Mouse (Mus musculus) hindbrain, embryonic 11.5 days (tissue): Measurements from ENCODE around the gene Sprn. TPM values are rescaled to one million over a fixed set of nuclear protein-coding genes. Genes with fewer than 3 reads are reported as not detected.
A peak's percentile ranks its signal among the peaks of the same experiment; 100 is the strongest.

Source experiments
- ATAC-seq: fragments of 200-750 bp; cut with Nextera tagmentation; 2 replicates; pipeline ENCODE4 v1.8.0; 2017; ENCODE audit warnings: mild to moderate bottlenecking, moderate TSS enrichment, moderate library complexity; ENCODE audit not compliant: low FRiP score
- DNase-seq: peaks from one replicate; pipeline ENCODE4 v3.0.0-alpha.2; 2015; ENCODE audit warnings: low spot score
- H3K27ac ChIP-seq: fragments of 300-500 bp; sonication (generic); 2 replicates; pipeline ENCODE4 v1.5.1; 2014; ENCODE audit warnings: mild to moderate bottlenecking, low read depth, low read length
- H3K27me3 ChIP-seq: fragments of 300-500 bp; sonication (generic); 2 replicates; pipeline ENCODE4 v1.6.1; 2014; ENCODE audit warnings: mild to moderate bottlenecking, low read length, moderate library complexity, mixed read lengths; ENCODE audit not compliant: control insufficient read depth, insufficient read depth
- H3K36me3 ChIP-seq: fragments of 300-500 bp; sonication (generic); 2 replicates; pipeline ENCODE4 v1.6.1; 2014; ENCODE audit warnings: mild to moderate bottlenecking, low read length, moderate library complexity, mixed read lengths; ENCODE audit not compliant: control insufficient read depth, insufficient read depth
- H3K4me1 ChIP-seq: fragments of 300-500 bp; sonication (generic); replicated peaks from 2 replicates; pipeline ENCODE4 v1.6.1; 2014; ENCODE audit warnings: low read length, mixed read lengths; ENCODE audit not compliant: control insufficient read depth, insufficient read depth
- H3K4me2 ChIP-seq: fragments of 300-500 bp; sonication (generic); replicated peaks from 2 replicates; pipeline ENCODE4 v1.6.1; 2014; ENCODE audit warnings: mild to moderate bottlenecking, low read depth, low read length
- H3K4me3 ChIP-seq: fragments of 300-500 bp; sonication (generic); 2 replicates; pipeline ENCODE4 v1.5.1; 2014; ENCODE audit warnings: low read depth, low read length
- H3K9ac ChIP-seq: fragments of 300-500 bp; sonication (generic); 2 replicates; pipeline ENCODE4 v1.6.1; 2014; ENCODE audit warnings: low read depth, low read length
- H3K9me3 ChIP-seq: fragments of 300-500 bp; sonication (generic); 2 replicates; pipeline ENCODE4 v1.6.1; 2016; ENCODE audit warnings: low read length; ENCODE audit not compliant: control insufficient read depth
- WGBS: fragments of 180-500 bp; shearing (Covaris S2); extraction: QIAGEN DNeasy Blood & Tissue Kit; methylation state at CpG from one replicate; pipeline ENCODE4 v1.1.7; 2014; 5-methylcytosine and 5-hydroxymethylcytosine counted together
- polyA plus RNA-seq: library from polyadenylated mRNA; unstranded; fragments of >200 nt; fragmentation: Nextera tagmentation; extraction: Ambion mirVana; gene quantifications from 2 replicates; pipeline ENCODE4 v1.2.1, GENCODE M21; 2014

Sprn gene
- 0.94 and 1.9 TPM in 2 replicates for polyA plus RNA-seq

GRCm38 (mm10) chr7:140154218-140154927, at the start of gene Sprn:
Gene Sprn (minus strand): TSS chr7:140154877.
- ATAC-seq (peak; percentile 82), DNase-seq (peak; percentile 53)
- H3K27me3 ChIP-seq, result peaks cover 15% of the 10 kb centered on the region
- peak within 1 kb of the TSS; percentile 61 for H3K4me2 ChIP-seq
- H3K27ac ChIP-seq, result peak within 1 kb of the TSS; percentile 42; the same call in 1 of the 2 replicates
- peaks cover 5% of the 10 kb centered on the region; the same call in 1 of the 2 replicates for H3K4me1 ChIP-seq
- WGBS, result 2% methylated on average over 25 of the region's 28 CpGs
- no peaks in the 10 kb centered on the region for H3K9me3 ChIP-seq
- no peaks in the 10 kb centered on the region for H3K36me3 ChIP-seq
- H3K9ac ChIP-seq, result peak within 1 kb of the TSS; percentile 56
- peak within 1 kb of the TSS; percentile 27 for H3K4me3 ChIP-seq

- no peaks in the 10 kb centered on the region for H3K36me3 ChIP-seq
- H3K9me3 ChIP-seq, result no peaks in the 10 kb centered on the region
- no peaks in the 10 kb centered on the region for H3K27me3 ChIP-seq
- no peaks in the 10 kb centered on the region for H3K4me1 ChIP-seq
- 91% methylated on average over 4 of the region's 4 CpGs for WGBS
- ATAC-seq (no peak), DNase-seq (no peak)
- no peak overlapping the region for H3K4me2 ChIP-seq
- H3K9ac ChIP-seq, result no peak overlapping the region
- no peak overlapping the region for H3K4me3 ChIP-seq
- no peak overlapping the region for H3K27ac ChIP-seq
Measured at GRCm38 (mm10) chr7:140201090-140201489, 46.4 kb upstream of the Sprn start.

- no peak overlapping the region for H3K4me2 ChIP-seq
- H3K27ac ChIP-seq, result no peak overlapping the region
- H3K36me3 ChIP-seq, result no peaks in the 10 kb centered on the region
- H3K4me3 ChIP-seq, result no peak overlapping the region
- DNase-seq (no peak), ATAC-seq (no peak)
- no peak overlapping the region for H3K9ac ChIP-seq
- H3K9me3 ChIP-seq, result no peaks in the 10 kb centered on the region
- H3K27me3 ChIP-seq, result no peaks in the 10 kb centered on the region
- WGBS, result 85% methylated on average over 8 of the region's 8 CpGs
- H3K4me1 ChIP-seq, result no peaks in the 10 kb centered on the region
Measured at GRCm38 (mm10) chr7:140196002-140196401, 41.3 kb upstream of the Sprn start.

GRCm38 (mm10) chr7:140194031-140194430, 39.4 kb upstream of the Sprn start:
- no peak for ATAC-seq
- 95% methylated on average over 4 of the region's 4 CpGs for WGBS

GRCm38 (mm10) chr7:140192851-140193250, 38.2 kb upstream of the Sprn start:
- ATAC-seq, result no peak

More at GRCm38 (mm10) chr7:140194031-140194430, 39.4 kb upstream of the Sprn start:
- H3K27ac ChIP-seq, result no peak overlapping the region
- no peak overlapping the region for H3K9ac ChIP-seq
- H3K27me3 ChIP-seq, result no peaks in the 10 kb centered on the region
- no peaks in the 10 kb centered on the region for H3K36me3 ChIP-seq
- H3K9me3 ChIP-seq, result no peaks in the 10 kb centered on the region
- no peak overlapping the region for H3K4me2 ChIP-seq
- no peak for DNase-seq
- H3K4me1 ChIP-seq, result no peaks in the 10 kb centered on the region
- no peak overlapping the region for H3K4me3 ChIP-seq

GRCm38 (mm10) chr7:140192445-140192844, 37.8 kb upstream of the Sprn start:
- DNase-seq (no peak), ATAC-seq (no peak)
- WGBS, result 50% methylated on average over 2 of the region's 2 CpGs
- no peak overlapping the region for H3K4me2 ChIP-seq
- H3K4me1 ChIP-seq, result no peaks in the 10 kb centered on the region
- H3K27ac ChIP-seq, result no peak overlapping the region
- H3K9me3 ChIP-seq, result no peaks in the 10 kb centered on the region
- no peaks in the 10 kb centered on the region for H3K36me3 ChIP-seq
- H3K4me3 ChIP-seq, result no peak overlapping the region
- no peaks in the 10 kb centered on the region for H3K27me3 ChIP-seq
- H3K9ac ChIP-seq, result no peak overlapping the region

More at GRCm38 (mm10) chr7:140192851-140193250, 38.2 kb upstream of the Sprn start:
- DNase-seq, result no peak
- no peak overlapping the region for H3K27ac ChIP-seq
- no peaks in the 10 kb centered on the region for H3K4me1 ChIP-seq
- H3K4me2 ChIP-seq, result no peak overlapping the region
- no peaks in the 10 kb centered on the region for H3K9me3 ChIP-seq
- WGBS, result 91% methylated on average over 2 of the region's 2 CpGs
- H3K9ac ChIP-seq, result no peak overlapping the region
- no peaks in the 10 kb centered on the region for H3K36me3 ChIP-seq
- no peak overlapping the region for H3K4me3 ChIP-seq
- H3K27me3 ChIP-seq, result no peaks in the 10 kb centered on the region

- DNase-seq, result no peak
- Histone ChIP-seq H3K4me1 (no peaks in the 10 kb centered on the region), H3K4me2 (no peak overlapping the region), H3K9me3 (no peaks in the 10 kb centered on the region), H3K27me3 (no peaks in the 10 kb centered on the region), H3K4me3 (no peak overlapping the region), H3K27ac (no peak overlapping the region), H3K9ac (no peak overlapping the region), H3K36me3 (no peaks in the 10 kb centered on the region)
- ATAC-seq, result no peak
- WGBS, result 86% methylated on average over 1 of the region's 1 CpGs
Measured at GRCm38 (mm10) chr7:140190435-140190834, 35.8 kb upstream of the Sprn start.

- H3K27me3 ChIP-seq, result no peaks in the 10 kb centered on the region
- no peak overlapping the region for H3K9ac ChIP-seq
- no peaks in the 10 kb centered on the region for H3K9me3 ChIP-seq
- DNase-seq, result peak; percentile 56
- 60% methylated on average over 4 of the region's 4 CpGs for WGBS
- ATAC-seq, result no peak
- no peak overlapping the region for H3K4me2 ChIP-seq
- H3K4me1 ChIP-seq, result no peaks in the 10 kb centered on the region
- no peak overlapping the region for H3K4me3 ChIP-seq
- no peaks in the 10 kb centered on the region for H3K36me3 ChIP-seq
- no peak overlapping the region for H3K27ac ChIP-seq
Measured at GRCm38 (mm10) chr7:140188391-140189328, 34.0 kb upstream of the Sprn start.
